Mouse (Mus musculus) intestine, embryonic 16.5 days (tissue): ENCODE data around the gene Gzmm. TPM values are rescaled to one million over a fixed set of nuclear protein-coding genes. Genes with fewer than 3 reads are reported as not detected.

Source experiments
- ATAC-seq: fragments of 200-750 bp; cut with Nextera tagmentation; 2 replicates; pipeline ENCODE4 v1.8.0; 2017; ENCODE audit warnings: moderate TSS enrichment, moderate library complexity
- H3K27ac ChIP-seq: fragments of 300-500 bp; sonication (generic); 2 replicates; pipeline ENCODE4 v1.5.1; 2014; ENCODE audit warnings: mild to moderate bottlenecking, low read length
- H3K27me3 ChIP-seq: fragments of 300-500 bp; sonication (generic); replicated peaks from 2 replicates; pipeline ENCODE4 v1.6.1; 2014; ENCODE audit warnings: low read length, control low read depth, mixed read lengths; ENCODE audit not compliant: control insufficient read depth, insufficient read depth
- H3K36me3 ChIP-seq: fragments of 300-500 bp; sonication (generic); 2 replicates; pipeline ENCODE4 v1.6.1; 2014; ENCODE audit warnings: low read length, control low read depth; ENCODE audit not compliant: control insufficient read depth, insufficient read depth
- H3K4me1 ChIP-seq: fragments of 300-500 bp; sonication (generic); 2 replicates; pipeline ENCODE4 v1.6.1; 2014; ENCODE audit warnings: low read length, control low read depth, mixed read lengths; ENCODE audit not compliant: control insufficient read depth, insufficient read depth
- H3K4me2 ChIP-seq: fragments of 300-500 bp; sonication (generic); 2 replicates; pipeline ENCODE4 v1.6.1; 2014; ENCODE audit warnings: low read depth, low read length, control low read depth
- H3K4me3 ChIP-seq: fragments of 300-500 bp; sonication (generic); 2 replicates; pipeline ENCODE4 v1.5.1; 2014; ENCODE audit warnings: mild to moderate bottlenecking, low read length
- H3K9ac ChIP-seq: fragments of 300-500 bp; sonication (generic); 2 replicates; pipeline ENCODE4 v1.6.1; 2014; ENCODE audit warnings: low read depth, low read length
- H3K9me3 ChIP-seq: fragments of 300-500 bp; sonication (generic); 2 replicates; pipeline ENCODE4 v1.6.1; 2016; ENCODE audit warnings: low read length, control low read depth; ENCODE audit not compliant: control insufficient read depth
- WGBS: fragments of 180-500 bp; shearing (Covaris S2); extraction: QIAGEN DNeasy Blood & Tissue Kit; methylation state at CpG from one replicate; pipeline ENCODE4 v1.1.7; 2014; 5-methylcytosine and 5-hydroxymethylcytosine counted together
- polyA plus RNA-seq: library from polyadenylated mRNA; unstranded; fragments of >200 nt; fragmentation: Nextera tagmentation; extraction: Ambion mirVana; gene quantifications from 2 replicates; pipeline ENCODE4 v1.2.1, GENCODE M21; 2015

Gene Gzmm
- polyA plus RNA-seq, 1 experiment from 2014 or later: 0.56 TPM

- peak; percentile 52 for ATAC-seq
- Histone ChIP-seq H3K27me3 (peaks cover 40% of the 10 kb centered on the region), H3K36me3 (peaks cover 5% of the 10 kb centered on the region; the same call in 1 of the 2 replicates), H3K4me3 (peak within 1 kb of the TSS; percentile 67), H3K9me3 (no peaks in the 10 kb centered on the region), H3K27ac (no peak within 1 kb of the TSS), H3K4me1 (peaks cover 13% of the 10 kb centered on the region), H3K4me2 (peak within 1 kb of the TSS; percentile 95), H3K9ac (peak within 1 kb of the TSS; percentile 63)
- WGBS: 2% methylated on average over 57 of the region's 91 CpGs
These were observed 27.6 kb downstream of the Gzmm start, which contains the start of gene Hcn2 for GRCm38 (mm10) chr10:79716254-79716987. Hcn2 (plus strand) TSS chr10:79716634.

GRCm38 (mm10) chr10:79716988-79717355 lies 28.2 kb downstream of the Gzmm start:
- H3K9ac ChIP-seq: peak overlapping the region; percentile 63
- H3K27ac ChIP-seq: no peak overlapping the region
- H3K27me3 ChIP-seq: peaks cover 40% of the 10 kb centered on the region
- peaks cover 3% of the 10 kb centered on the region; the same call in 1 of the 2 replicates for H3K36me3 ChIP-seq
- peaks cover 13% of the 10 kb centered on the region for H3K4me1 ChIP-seq
- peak; percentile 41 for ATAC-seq
- WGBS: under 1% methylated on average over 41 of the region's 44 CpGs
- H3K4me3 ChIP-seq: peak overlapping the region; percentile 67
- H3K9me3 ChIP-seq: no peaks in the 10 kb centered on the region
- H3K4me2 ChIP-seq: peak overlapping the region; percentile 95

- WGBS: 2% methylated on average over 43 of the region's 43 CpGs
- no peaks in the 10 kb centered on the region for H3K9me3 ChIP-seq
- no peak for ATAC-seq
- peak overlapping the region; percentile 95 for H3K4me2 ChIP-seq
- H3K4me1 ChIP-seq: peaks cover 13% of the 10 kb centered on the region
- H3K4me3 ChIP-seq: peak overlapping the region; percentile 67; the same call in 1 of the 2 replicates
- peaks cover 40% of the 10 kb centered on the region for H3K27me3 ChIP-seq
- H3K9ac ChIP-seq: no peak overlapping the region
- H3K36me3 ChIP-seq: no peaks in the 10 kb centered on the region
- H3K27ac ChIP-seq: no peak overlapping the region
These were observed 29.0 kb downstream of the Gzmm start for GRCm38 (mm10) chr10:79717640-79718357.

- Histone ChIP-seq H3K9me3 (no peaks in the 10 kb centered on the region), H3K27ac (no peak overlapping the region), H3K36me3 (no peaks in the 10 kb centered on the region), H3K4me3 (no peak overlapping the region), H3K4me2 (no peak overlapping the region), H3K9ac (no peak overlapping the region), H3K4me1 (peaks cover 13% of the 10 kb centered on the region), H3K27me3 (peaks cover 26% of the 10 kb centered on the region)
- WGBS: 66% methylated on average over 5 of the region's 5 CpGs
- no peak for ATAC-seq
These were observed 32.3 kb downstream of the Gzmm start for GRCm38 (mm10) chr10:79721089-79721488.

- H3K9ac ChIP-seq: no peak overlapping the region
- no peaks in the 10 kb centered on the region for H3K9me3 ChIP-seq
- ATAC-seq: no peak
- H3K4me3 ChIP-seq: no peak overlapping the region
- 66% methylated on average over 6 of the region's 6 CpGs for WGBS
- no peaks in the 10 kb centered on the region for H3K4me1 ChIP-seq
- no peak overlapping the region for H3K27ac ChIP-seq
- no peak overlapping the region for H3K4me2 ChIP-seq
- no peaks in the 10 kb centered on the region for H3K36me3 ChIP-seq
- H3K27me3 ChIP-seq: peaks cover 8% of the 10 kb centered on the region
These were observed 34.2 kb downstream of the Gzmm start for GRCm38 (mm10) chr10:79723047-79723446.

- no peak overlapping the region for H3K4me3 ChIP-seq
- no peaks in the 10 kb centered on the region for H3K36me3 ChIP-seq
- 74% methylated on average over 7 of the region's 7 CpGs for WGBS
- H3K27ac ChIP-seq: no peak overlapping the region
- H3K9me3 ChIP-seq: no peaks in the 10 kb centered on the region
- no peak for ATAC-seq
- no peak overlapping the region for H3K4me2 ChIP-seq
- peaks cover 3% of the 10 kb centered on the region; the same call in 1 of the 2 replicates for H3K27me3 ChIP-seq
- no peak overlapping the region for H3K9ac ChIP-seq
- no peaks in the 10 kb centered on the region for H3K4me1 ChIP-seq
These were observed 34.9 kb downstream of the Gzmm start for GRCm38 (mm10) chr10:79723692-79724091.

GRCm38 (mm10) chr10:79726090-79726489 lies 37.3 kb downstream of the Gzmm start:
- Histone ChIP-seq H3K27me3 (no peaks in the 10 kb centered on the region), H3K9ac (no peak overlapping the region), H3K27ac (no peak overlapping the region), H3K4me2 (no peak overlapping the region), H3K4me1 (no peaks in the 10 kb centered on the region), H3K4me3 (no peak overlapping the region), H3K36me3 (no peaks in the 10 kb centered on the region), H3K9me3 (no peaks in the 10 kb centered on the region)
- WGBS: 32% methylated on average over 11 of the region's 11 CpGs
- ATAC-seq: no peak

- WGBS: 70% methylated on average over 28 of the region's 28 CpGs
- ATAC-seq: no peak
- no peaks in the 10 kb centered on the region for H3K9me3 ChIP-seq
- H3K9ac ChIP-seq: no peak overlapping the region
- H3K4me2 ChIP-seq: no peak overlapping the region
- no peak overlapping the region for H3K27ac ChIP-seq
- H3K27me3 ChIP-seq: no peaks in the 10 kb centered on the region
- no peaks in the 10 kb centered on the region for H3K4me1 ChIP-seq
- 0 out of 2 replicates have a peak, but pooled peaks cover under 1% of the 10 kb centered on the region for H3K36me3 ChIP-seq
- H3K4me3 ChIP-seq: no peak overlapping the region
These were observed 39.8 kb downstream of the Gzmm start for GRCm38 (mm10) chr10:79728323-79729249.
